Mouse (Mus musculus): Measurements from ENCODE around the gene Armc9.

DNA sequence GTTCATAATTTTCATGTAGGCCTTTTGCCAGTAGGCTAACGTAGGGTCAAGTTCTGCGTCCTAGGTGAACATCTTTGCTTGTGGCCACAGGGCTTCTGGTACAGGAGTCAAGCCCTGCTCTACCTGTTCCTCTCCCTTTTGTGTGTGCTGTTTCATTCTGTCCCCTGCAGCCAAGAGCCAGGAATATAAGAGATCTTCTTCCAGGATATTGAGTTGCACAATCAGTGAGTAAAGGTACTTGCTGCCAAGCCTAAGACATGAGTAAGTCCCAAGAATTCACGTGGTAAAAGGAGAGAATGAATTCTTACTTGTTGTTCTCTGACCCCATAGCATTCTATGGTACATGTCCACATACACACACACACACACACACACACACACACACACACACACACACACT is 138.5 kb downstream of the Armc9 start:
- TF ChIP-seq POLR2A (IDR thresholded peaks at IDR 0.05; ENCODE audit: borderline replicate concordance, control insufficient read depth, low read depth, low read length): no peak
- no peak for TF ChIP-seq CTCF (IDR thresholded peaks at IDR 0.05; ENCODE audit: control insufficient read depth, insufficient read depth, low read length)
